Mouse (Mus musculus): ENCODE measurements around the gene Spc25.

Gene Spc25

GRCm38 (mm10) chr2:69179721-69180120 is 26.3 kb downstream of the Spc25 start:
- no peak for DNase-seq

DNA sequence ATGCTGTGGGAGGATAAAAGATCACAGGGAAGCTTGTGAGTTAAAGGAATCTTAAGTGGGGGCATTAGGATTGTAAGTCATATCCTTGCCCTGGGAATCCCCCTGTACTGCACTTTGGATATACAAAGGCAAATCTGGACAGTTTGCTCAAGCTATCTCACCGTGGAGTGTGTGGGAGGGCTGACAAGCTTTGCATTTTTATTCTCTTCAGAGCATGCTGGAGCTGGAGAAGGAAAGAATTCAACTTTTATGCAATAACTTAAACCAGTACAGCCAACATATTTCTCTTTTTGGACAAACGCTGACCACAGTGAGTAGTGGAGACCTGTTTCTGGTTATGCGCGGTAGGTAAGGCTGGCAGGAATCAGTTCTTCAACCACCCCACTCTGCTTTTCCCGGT is 30.7 kb downstream of the Spc25 start:
- no peak for DNase-seq

- no peak for DNase-seq
Measured at GRCm38 (mm10) chr2:69170395-69171077, 35.5 kb downstream of the Spc25 start.

DNA sequence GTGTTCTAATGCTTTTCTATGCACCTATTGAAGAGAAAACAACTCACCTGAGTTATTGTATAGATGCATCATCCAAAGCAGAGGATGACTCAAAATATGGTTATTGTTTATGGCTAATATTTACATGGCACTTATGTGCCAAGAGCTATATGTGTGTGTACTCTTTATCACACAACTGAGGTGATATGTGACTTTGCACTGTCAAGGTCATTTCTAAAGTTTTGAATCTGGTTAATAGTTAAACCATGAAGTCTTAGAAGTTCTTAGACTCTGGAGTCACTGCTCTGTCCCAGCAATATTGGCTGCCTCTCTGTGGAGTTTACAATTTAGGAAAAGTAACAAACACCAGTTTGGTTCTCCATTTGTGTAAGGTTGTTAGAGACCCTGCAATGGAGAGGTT is 47.1 kb downstream of the Spc25 start:
- DNase-seq = no peak

DNA sequence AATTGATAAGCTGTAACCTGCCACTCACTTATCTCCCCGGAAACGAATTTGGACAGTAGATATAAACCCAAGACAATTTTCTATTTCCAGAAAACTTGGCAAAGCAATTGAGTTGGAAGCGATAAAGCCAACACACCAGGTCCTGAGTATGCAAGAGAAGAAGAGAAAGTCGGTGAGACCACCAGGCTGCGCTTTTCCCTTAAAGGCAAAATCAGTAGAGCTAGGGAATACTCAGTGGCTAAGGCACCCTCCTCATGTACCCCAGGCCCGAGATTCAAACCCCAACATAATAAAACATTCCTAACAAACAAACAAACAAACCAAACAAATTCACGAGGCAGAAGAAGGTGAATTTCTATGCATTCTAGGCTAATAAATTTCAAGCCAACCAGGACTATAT is 49.7 kb downstream of the Spc25 start:
- DNase-seq = no peak

- DNase-seq = no peak
Measured at GRCm38 (mm10) chr2:69155861-69156260, 50.1 kb downstream of the Spc25 start.

DNA sequence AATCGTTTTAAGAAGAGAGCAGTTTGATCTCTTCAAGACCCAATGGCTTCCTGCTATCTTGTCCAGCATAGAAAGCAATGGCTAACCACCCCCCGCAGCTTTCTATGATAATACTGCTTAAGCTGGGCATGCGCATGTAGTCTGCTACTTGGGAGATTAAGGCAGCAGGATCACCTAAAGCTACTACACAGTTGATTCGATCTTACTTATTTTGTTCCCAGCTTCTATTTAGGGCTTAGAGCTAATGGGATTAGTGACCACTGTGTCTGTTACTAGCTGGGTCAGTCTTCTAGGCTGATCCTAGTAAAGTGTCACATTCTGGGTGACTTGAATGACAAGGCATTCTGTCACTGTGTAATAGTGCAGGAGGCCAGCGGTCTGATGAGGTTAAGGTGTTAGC is 55.2 kb downstream of the Spc25 start:
- DNase-seq = no peak

DNA sequence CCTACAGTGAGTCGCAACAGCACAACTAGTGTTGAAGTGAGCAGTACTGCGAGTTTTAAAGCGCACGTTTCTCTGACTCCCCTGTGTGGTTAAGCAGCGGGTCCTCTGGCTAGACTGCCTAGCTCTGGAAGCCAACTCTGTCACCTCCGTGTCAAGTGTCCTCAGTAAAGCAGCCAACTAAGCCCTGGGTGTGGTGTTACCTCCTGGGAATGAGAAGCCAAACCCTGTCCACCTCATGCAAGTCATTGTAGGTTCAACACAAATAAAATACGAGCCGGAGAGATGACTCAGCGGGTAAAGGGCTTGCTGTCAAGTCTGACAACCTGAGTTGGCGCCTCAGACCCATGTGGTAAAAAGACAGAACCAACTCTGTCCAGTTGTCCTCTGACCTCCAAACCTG is 56.8 kb downstream of the Spc25 start:
- DNase-seq = no peak

DNA sequence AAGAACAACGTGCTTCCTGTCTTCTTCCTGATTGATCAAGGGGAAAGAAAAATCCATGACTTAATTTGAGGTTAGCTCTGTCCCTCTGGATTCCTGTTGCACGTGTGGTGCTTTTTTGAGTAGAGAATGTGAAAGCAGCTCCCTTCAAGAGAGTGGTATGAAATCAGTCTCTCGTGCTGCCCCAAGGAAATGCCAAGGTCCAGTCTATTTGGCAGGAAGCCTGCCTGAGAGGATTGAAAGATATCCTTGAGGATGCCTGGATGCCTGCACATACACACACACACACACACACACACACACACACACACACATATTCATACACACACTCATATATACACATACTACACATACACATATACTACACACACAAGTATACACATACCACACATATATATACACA is 57.3 kb downstream of the Spc25 start:
- no peak for DNase-seq
